Mouse (Mus musculus): Measurements from ENCODE around the gene Rnf4. TPM values are rescaled to one million over a fixed set of nuclear protein-coding genes. Genes with fewer than 3 reads are reported as not detected.

Rnf4 gene
- polyA plus RNA-seq, 1 experiment from 2014 or later: 209 TPM

GRCm38 (mm10) chr5:34395347-34395746 is 59.3 kb downstream of the Rnf4 start:
- Histone ChIP-seq H3K9me3 (no peaks in the 10 kb centered on the region), H3K4me3 (no peak overlapping the region), H3K27ac (no peak overlapping the region), H3K27me3 (ENCODE audit: poor library complexity, severe bottlenecking) (no peaks in the 10 kb centered on the region), H3K36me3 (replicated peaks) (peaks cover 7% of the 10 kb centered on the region; the same call in 1 of the 2 replicates), H3K4me1 (no peaks in the 10 kb centered on the region)
- WGBS: 93% methylated on average over 1 of the region's 1 CpGs
- no peak for DNase-seq (ENCODE audit: extremely low spot score, low spot score)

- H3K9me3 ChIP-seq: no peaks in the 10 kb centered on the region
- H3K27ac ChIP-seq: no peak overlapping the region
- no peaks in the 10 kb centered on the region for H3K27me3 ChIP-seq (ENCODE audit: poor library complexity, severe bottlenecking)
- WGBS: 93% methylated on average over 2 of the region's 2 CpGs
- no peaks in the 10 kb centered on the region for H3K4me1 ChIP-seq
- H3K4me3 ChIP-seq: no peak overlapping the region
- DNase-seq (ENCODE audit: extremely low spot score, low spot score): no peak
- H3K36me3 ChIP-seq (replicated peaks): peaks cover 2% of the 10 kb centered on the region; the same call in 1 of the 2 replicates
These were observed 59.9 kb downstream of the Rnf4 start for GRCm38 (mm10) chr5:34395850-34396540.

- 85% methylated on average over 2 of the region's 2 CpGs for WGBS
- no peak overlapping the region for H3K27ac ChIP-seq
- no peaks in the 10 kb centered on the region for H3K36me3 ChIP-seq (replicated peaks)
- H3K27me3 ChIP-seq (ENCODE audit: poor library complexity, severe bottlenecking): no peaks in the 10 kb centered on the region
- H3K4me3 ChIP-seq: no peak overlapping the region
- no peak for DNase-seq (ENCODE audit: extremely low spot score, low spot score)
- H3K4me1 ChIP-seq: no peaks in the 10 kb centered on the region
- H3K9me3 ChIP-seq: no peaks in the 10 kb centered on the region
These were observed 61.8 kb downstream of the Rnf4 start for GRCm38 (mm10) chr5:34397866-34398265.

- no peaks in the 10 kb centered on the region for H3K36me3 ChIP-seq (replicated peaks)
- no peaks in the 10 kb centered on the region for H3K27me3 ChIP-seq (ENCODE audit: poor library complexity, severe bottlenecking)
- no peaks in the 10 kb centered on the region for H3K4me1 ChIP-seq
- no peak overlapping the region for H3K27ac ChIP-seq
- H3K4me3 ChIP-seq: no peak overlapping the region
- no peak for DNase-seq (ENCODE audit: extremely low spot score, low spot score)
- 88% methylated on average over 1 of the region's 1 CpGs for WGBS
- no peaks in the 10 kb centered on the region for H3K9me3 ChIP-seq
These were observed 62.2 kb downstream of the Rnf4 start for GRCm38 (mm10) chr5:34398326-34398725.

Other genes with a start within 250 kb of the Rnf4 start
- 0.77 and 0.89 TPM in 2 replicates for gene Poln, start 166.8 kb upstream of the Rnf4 start, polyA plus RNA-seq (2016; fragmentation: Nextera tagmentation; extraction: Ambion mirVana)
- gene Haus3, start 166.8 kb upstream of the Rnf4 start, polyA plus RNA-seq (2016; fragmentation: Nextera tagmentation; extraction: Ambion mirVana): 53.8 and 59.4 TPM in 2 replicates
- gene Mxd4, start 148.6 kb upstream of the Rnf4 start, polyA plus RNA-seq (2016; fragmentation: Nextera tagmentation; extraction: Ambion mirVana): 11.1 and 14.6 TPM in 2 replicates
- 1.1 and 1.9 TPM in 2 replicates for gene Zfyve28, start 47.8 kb upstream of the Rnf4 start, polyA plus RNA-seq (2016; fragmentation: Nextera tagmentation; extraction: Ambion mirVana)
- gene Cfap99, start 47.7 kb upstream of the Rnf4 start, polyA plus RNA-seq (2016; fragmentation: Nextera tagmentation; extraction: Ambion mirVana): not detected in 2 replicates
- 12.2 and 13.8 TPM in 2 replicates for gene Fam193a, start 33.6 kb downstream of the Rnf4 start, polyA plus RNA-seq (2016; fragmentation: Nextera tagmentation; extraction: Ambion mirVana)
- 6.1 and 6.7 TPM in 2 replicates for gene Tnip2, start 177.7 kb downstream of the Rnf4 start, polyA plus RNA-seq (2016; fragmentation: Nextera tagmentation; extraction: Ambion mirVana)
- 7.7 and 11.7 TPM in 2 replicates for gene Sh3bp2, start 189.5 kb downstream of the Rnf4 start, polyA plus RNA-seq (2016; fragmentation: Nextera tagmentation; extraction: Ambion mirVana)
- 182 and 186 TPM in 2 replicates for gene Add1, start 237.4 kb downstream of the Rnf4 start, polyA plus RNA-seq (2016; fragmentation: Nextera tagmentation; extraction: Ambion mirVana)